Mouse (Mus musculus) embryonic facial prominence, embryonic 12.5 days (tissue): ENCODE results near the gene Ttl. TPM values are rescaled to one million over a fixed set of nuclear protein-coding genes. Genes with fewer than 3 reads are reported as not detected.

Experiments used
- ATAC-seq: fragments of 200-750 bp; cut with Nextera tagmentation; 2 replicates; pipeline ENCODE4 v1.8.0; 2017; ENCODE audit not compliant: insufficient number of reproducible peaks, insufficient read depth, low FRiP score, low TSS enrichment
- H3K27ac ChIP-seq: fragments of 300-500 bp; sonication (generic); 2 replicates; pipeline ENCODE4 v1.5.1; 2016; ENCODE audit warnings: mild to moderate bottlenecking
- H3K27me3 ChIP-seq: fragments of 300-500 bp; sonication (generic); 2 replicates; pipeline ENCODE4 v1.6.1; 2016; ENCODE audit warnings: mild to moderate bottlenecking, moderate library complexity
- H3K36me3 ChIP-seq: fragments of 300-500 bp; sonication (generic); 2 replicates; pipeline ENCODE4 v1.6.1; 2016; ENCODE audit warnings: mild to moderate bottlenecking
- H3K4me1 ChIP-seq: fragments of 300-500 bp; sonication (generic); 2 replicates; pipeline ENCODE4 v1.6.1; 2016
- H3K4me2 ChIP-seq: fragments of 300-500 bp; sonication (generic); replicated peaks from 2 replicates; pipeline ENCODE4 v1.6.1; 2016; ENCODE audit warnings: mild to moderate bottlenecking, moderate library complexity
- H3K4me3 ChIP-seq: fragments of 300-500 bp; sonication (generic); 2 replicates; pipeline ENCODE4 v1.5.1; 2016; ENCODE audit warnings: mild to moderate bottlenecking
- H3K9ac ChIP-seq: fragments of 300-500 bp; sonication (generic); 2 replicates; pipeline ENCODE4 v1.6.1; 2016; ENCODE audit warnings: mild to moderate bottlenecking, moderate library complexity
- H3K9me3 ChIP-seq: fragments of 300-500 bp; sonication (generic); 2 replicates; pipeline ENCODE4 v1.6.1; 2016; ENCODE audit warnings: mild to moderate bottlenecking, moderate library complexity
- WGBS: fragments of 180-500 bp; shearing (Covaris S2); methylation state at CpG from one replicate; pipeline ENCODE4 v1.1.7; 2016; 5-methylcytosine and 5-hydroxymethylcytosine counted together
- polyA plus RNA-seq: library from polyadenylated mRNA; unstranded; fragments of >200 nt; fragmentation: Nextera tagmentation; extraction: Ambion mirVana; gene quantifications from 2 replicates; pipeline ENCODE4 v1.2.1, GENCODE M21; 2016

Ttl gene
- polyA plus RNA-seq, 1 experiment from 2014 or later: 20.9 TPM

DNA sequence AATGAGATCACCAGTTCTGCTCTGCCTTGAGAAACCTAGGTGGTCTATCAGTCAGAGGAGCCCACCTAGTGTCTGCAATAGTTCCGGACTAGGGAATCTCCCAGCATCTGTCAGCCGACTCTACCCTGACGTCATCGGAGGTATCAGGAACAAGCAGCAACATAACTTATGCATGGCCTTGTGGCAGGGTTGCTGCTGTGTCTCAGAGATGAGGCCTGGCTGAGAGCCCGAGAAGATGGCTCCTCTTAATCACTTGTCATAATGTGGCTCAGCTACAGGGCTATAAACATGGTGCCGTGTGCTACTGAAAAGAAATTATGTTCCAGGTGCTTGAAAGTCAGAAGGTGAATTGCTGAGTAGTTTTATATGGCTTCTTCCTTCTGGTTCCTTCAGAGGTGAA lies 10.0 kb upstream of the Ttl start:
- Histone ChIP-seq H3K9ac (no peak overlapping the region), H3K4me1 (no peaks in the 10 kb centered on the region), H3K36me3 (no peaks in the 10 kb centered on the region), H3K4me3 (no peak overlapping the region), H3K9me3 (peaks cover 7% of the 10 kb centered on the region; the same call in 1 of the 2 replicates), H3K4me2 (no peak overlapping the region), H3K27ac (no peak overlapping the region), H3K27me3 (no peaks in the 10 kb centered on the region)
- 92% methylated on average over 6 of the region's 6 CpGs for WGBS
- ATAC-seq: no peak

DNA sequence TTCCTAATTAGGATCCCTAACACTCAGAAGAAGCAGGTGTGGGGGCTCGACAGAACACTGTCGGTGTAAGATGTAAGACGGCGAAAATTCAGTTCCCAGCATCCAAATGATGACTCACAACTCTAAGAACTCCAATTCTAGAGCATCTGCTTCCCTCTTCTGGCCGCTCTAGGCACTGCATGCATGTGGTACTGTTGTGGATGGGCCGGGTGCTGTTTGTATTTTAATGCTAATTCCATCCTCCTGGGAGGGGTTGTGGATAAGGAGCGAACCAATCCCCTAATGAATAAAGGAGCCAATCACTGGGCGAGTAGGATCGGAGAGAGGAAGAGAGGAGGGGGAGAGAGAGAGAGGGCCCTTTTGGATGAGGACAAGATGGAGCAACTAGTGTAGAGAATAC lies 9.1 kb upstream of the Ttl start:
- ATAC-seq: no peak
- Histone ChIP-seq H3K36me3 (no peaks in the 10 kb centered on the region), H3K9me3 (peaks cover 7% of the 10 kb centered on the region; the same call in 1 of the 2 replicates), H3K27me3 (no peaks in the 10 kb centered on the region), H3K27ac (no peak overlapping the region), H3K4me3 (no peak overlapping the region), H3K9ac (no peak overlapping the region), H3K4me1 (no peaks in the 10 kb centered on the region), H3K4me2 (no peak overlapping the region)
- WGBS: 45% methylated on average over 9 of the region's 9 CpGs

DNA sequence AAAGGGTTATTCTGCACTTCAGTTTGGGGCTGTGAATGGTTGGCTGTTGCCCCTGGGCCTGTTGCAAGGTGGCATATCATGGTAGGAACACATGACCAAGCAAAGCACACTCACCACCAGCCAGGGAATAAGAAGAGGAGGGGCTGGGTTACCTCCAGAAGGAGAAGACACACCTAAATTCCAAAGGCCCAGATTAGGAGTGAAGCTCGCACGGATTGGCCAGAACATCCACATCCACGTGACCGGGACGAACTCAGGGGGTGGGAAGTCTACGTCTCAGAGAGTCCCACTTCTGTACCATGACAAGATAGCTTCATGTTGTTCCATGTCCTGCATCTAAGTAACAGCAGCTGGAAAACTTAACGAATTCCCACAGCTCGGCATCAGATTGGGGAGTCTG lies 8.5 kb upstream of the Ttl start:
- H3K9ac ChIP-seq: no peak overlapping the region
- H3K4me1 ChIP-seq: no peaks in the 10 kb centered on the region
- H3K9me3 ChIP-seq: peaks cover 7% of the 10 kb centered on the region; the same call in 1 of the 2 replicates
- 93% methylated on average over 8 of the region's 8 CpGs for WGBS
- H3K27ac ChIP-seq: no peak overlapping the region
- no peak overlapping the region for H3K4me2 ChIP-seq
- no peak for ATAC-seq
- H3K27me3 ChIP-seq: no peaks in the 10 kb centered on the region
- no peaks in the 10 kb centered on the region for H3K36me3 ChIP-seq
- H3K4me3 ChIP-seq: no peak overlapping the region

DNA sequence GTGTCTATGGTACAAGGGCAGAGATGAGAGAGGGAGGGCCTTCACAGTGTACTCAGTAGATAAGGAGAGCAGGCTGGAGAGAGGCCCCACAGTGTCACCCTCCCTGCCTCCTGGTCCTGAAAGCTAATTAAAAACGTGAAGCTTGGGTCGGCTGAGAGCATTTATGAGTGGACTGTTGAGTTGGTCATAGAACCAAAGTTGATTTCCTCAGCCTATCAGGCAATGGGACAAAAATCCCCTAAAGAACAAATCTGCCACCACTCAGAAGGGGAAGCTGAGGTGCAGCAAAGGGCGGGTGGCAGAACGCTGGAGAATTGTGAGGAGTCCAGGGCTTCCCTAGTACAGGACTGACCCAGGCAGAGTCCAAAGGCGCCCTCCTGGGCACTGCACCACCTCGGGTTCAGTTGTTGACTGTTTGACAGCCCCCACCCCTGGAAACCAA lies 7.8 kb upstream of the Ttl start:
- Histone ChIP-seq H3K4me1 (no peaks in the 10 kb centered on the region), H3K9ac (no peak overlapping the region), H3K9me3 (peaks cover 7% of the 10 kb centered on the region; the same call in 1 of the 2 replicates), H3K27me3 (no peaks in the 10 kb centered on the region), H3K4me2 (no peak overlapping the region), H3K36me3 (no peaks in the 10 kb centered on the region), H3K4me3 (no peak overlapping the region), H3K27ac (no peak overlapping the region)
- WGBS: 85% methylated on average over 6 of the region's 6 CpGs
- ATAC-seq: no peak

DNA sequence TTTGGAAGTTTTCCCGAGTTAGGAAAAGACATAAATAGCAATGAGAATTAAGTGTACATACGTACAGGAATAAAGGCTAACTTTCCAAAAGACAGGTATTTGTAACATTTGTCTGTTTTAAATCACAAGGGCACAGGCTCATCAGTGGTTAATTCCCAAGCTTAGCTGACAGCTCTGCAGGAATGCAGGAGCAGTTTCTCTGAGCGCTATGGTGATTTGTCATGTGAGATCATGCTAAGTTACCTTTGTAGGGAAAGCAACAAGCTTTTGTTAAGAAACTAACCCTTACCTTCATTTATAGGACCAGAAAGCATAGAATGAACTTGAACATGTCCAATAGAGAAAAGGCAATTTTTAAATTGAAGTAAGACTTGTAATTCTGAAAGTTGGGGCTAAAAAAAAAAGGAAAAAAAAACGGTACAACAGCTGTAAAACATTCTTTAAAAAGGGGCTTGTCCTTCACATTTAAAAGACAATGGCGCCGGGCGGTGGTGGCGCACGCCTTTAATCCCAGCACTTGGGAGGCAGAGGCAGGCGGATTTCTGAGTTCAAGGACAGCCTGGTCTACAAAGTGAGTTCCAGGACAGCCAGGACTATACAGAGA lies 4.2 kb upstream of the Ttl start:
- no peaks in the 10 kb centered on the region for H3K36me3 ChIP-seq
- H3K27ac ChIP-seq: no peak overlapping the region
- ATAC-seq: no peak
- peaks cover 2% of the 10 kb centered on the region; the same call in 1 of the 2 replicates for H3K9me3 ChIP-seq
- 76% methylated on average over 10 of the region's 10 CpGs for WGBS
- peaks cover under 1% of the 10 kb centered on the region; the same call in 1 of the 2 replicates for H3K4me1 ChIP-seq
- H3K9ac ChIP-seq: no peak overlapping the region
- H3K27me3 ChIP-seq: no peaks in the 10 kb centered on the region
- H3K4me3 ChIP-seq: no peak overlapping the region
- no peak overlapping the region for H3K4me2 ChIP-seq

DNA sequence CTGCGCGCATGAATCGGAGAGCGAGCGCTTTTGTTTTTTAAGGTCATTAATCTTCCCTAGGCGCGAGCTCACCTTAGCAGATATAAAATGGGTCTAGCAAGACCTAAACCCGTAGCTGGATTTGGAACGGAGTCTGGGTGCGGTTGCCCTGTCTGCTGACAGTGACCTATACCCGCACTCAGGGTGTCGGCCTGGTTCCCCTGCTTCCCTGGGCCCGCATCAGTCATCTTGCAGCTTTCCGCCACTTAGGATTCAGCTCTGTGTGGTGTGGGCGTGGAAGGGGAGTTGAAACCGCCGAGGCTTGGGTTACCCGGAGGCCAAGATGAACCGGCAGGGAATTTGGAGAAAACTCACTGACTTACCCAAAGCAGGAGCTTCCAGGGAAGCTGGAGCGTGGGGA lies 584 bp downstream of the Ttl start:
- Histone ChIP-seq H3K27ac (peak overlapping the region; percentile 77), H3K27me3 (no peaks in the 10 kb centered on the region), H3K9me3 (no peaks in the 10 kb centered on the region), H3K4me1 (peaks cover 12% of the 10 kb centered on the region), H3K4me2 (peak overlapping the region; percentile 62), H3K9ac (peak overlapping the region; percentile 73), H3K4me3 (peak overlapping the region; percentile 82), H3K36me3 (0 out of 2 replicates have a peak, but pooled peaks cover 3% of the 10 kb centered on the region)
- peak; percentile 61 for ATAC-seq
- under 1% methylated on average over 20 of the region's 20 CpGs for WGBS

DNA sequence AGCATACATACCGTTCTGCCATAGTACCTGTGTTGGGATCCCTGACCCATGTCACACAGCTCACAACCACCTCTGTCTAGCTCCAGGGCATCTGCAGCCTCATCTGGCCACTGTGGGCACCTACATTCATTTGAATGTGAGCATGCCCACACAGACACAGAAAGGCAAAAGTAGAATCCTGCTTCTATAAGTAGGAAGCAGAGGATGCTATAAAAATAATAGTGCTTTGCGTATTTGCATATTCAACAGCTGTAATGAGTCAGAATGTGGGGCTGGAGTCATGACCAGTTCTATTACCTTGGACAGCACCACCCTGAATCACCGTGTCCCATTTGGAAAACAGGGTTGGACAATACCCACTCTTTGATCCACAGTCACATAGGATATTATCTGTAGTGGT lies 4.6 kb downstream of the Ttl start:
- no peak for ATAC-seq
- Histone ChIP-seq H3K27ac (no peak overlapping the region), H3K9ac (no peak overlapping the region), H3K36me3 (0 out of 2 replicates have a peak, but pooled peaks cover 3% of the 10 kb centered on the region), H3K9me3 (no peaks in the 10 kb centered on the region), H3K4me1 (peaks cover 12% of the 10 kb centered on the region), H3K27me3 (no peaks in the 10 kb centered on the region), H3K4me2 (no peak overlapping the region), H3K4me3 (no peak overlapping the region)
- WGBS: 87% methylated on average over 3 of the region's 3 CpGs

DNA sequence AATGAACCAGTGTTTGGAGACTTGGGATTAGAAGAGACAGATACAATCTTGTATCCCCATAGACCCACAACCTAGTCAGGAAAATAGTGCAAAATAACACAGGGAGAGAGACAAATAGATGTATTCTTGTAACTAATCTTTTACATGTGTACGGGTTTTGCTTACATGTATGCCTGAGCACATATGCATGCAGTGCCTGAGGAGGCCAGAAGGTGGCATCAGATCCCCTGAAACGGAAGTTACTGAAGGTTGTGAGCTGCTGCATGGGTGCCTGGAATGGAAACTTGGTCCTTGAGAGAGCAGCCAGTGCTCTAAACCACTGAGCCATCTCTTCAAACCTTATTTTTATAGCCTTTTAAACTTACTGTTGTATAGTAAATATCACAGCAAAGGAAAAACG lies 12.6 kb downstream of the Ttl start:
- Histone ChIP-seq H3K9ac (no peak overlapping the region), H3K4me1 (no peaks in the 10 kb centered on the region), H3K9me3 (no peaks in the 10 kb centered on the region), H3K27me3 (no peaks in the 10 kb centered on the region), H3K4me3 (no peak overlapping the region), H3K36me3 (peaks cover 55% of the 10 kb centered on the region; the same call in 1 of the 2 replicates), H3K4me2 (no peak overlapping the region), H3K27ac (no peak overlapping the region)
- WGBS: 81% methylated on average over 3 of the region's 3 CpGs
- no peak for ATAC-seq

DNA sequence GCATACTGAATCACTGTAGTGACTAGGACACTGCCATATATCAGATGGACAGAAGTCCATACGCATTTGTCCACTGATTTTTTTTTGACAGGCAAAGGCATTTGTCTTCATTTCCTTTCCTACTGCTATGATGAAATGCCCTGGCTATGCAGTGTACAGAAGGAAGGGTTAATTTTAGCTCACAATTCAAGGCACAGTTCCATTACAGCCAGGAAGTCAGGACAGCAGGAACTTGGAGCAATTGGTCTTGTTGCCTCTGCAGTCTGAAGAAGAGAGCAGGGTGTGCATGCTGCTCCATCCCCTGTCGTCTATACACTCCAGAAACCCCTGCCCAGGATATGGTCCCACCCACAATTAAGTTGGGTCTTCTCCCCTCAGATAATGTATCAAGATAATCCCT lies 13.5 kb downstream of the Ttl start:
- Histone ChIP-seq H3K36me3 (peaks cover 56% of the 10 kb centered on the region; the same call in 1 of the 2 replicates), H3K27me3 (no peaks in the 10 kb centered on the region), H3K9ac (no peak overlapping the region), H3K27ac (no peak overlapping the region), H3K4me1 (no peaks in the 10 kb centered on the region), H3K4me3 (no peak overlapping the region), H3K4me2 (no peak overlapping the region), H3K9me3 (no peaks in the 10 kb centered on the region)
- ATAC-seq: no peak
- WGBS: 84% methylated on average over 2 of the region's 2 CpGs

DNA sequence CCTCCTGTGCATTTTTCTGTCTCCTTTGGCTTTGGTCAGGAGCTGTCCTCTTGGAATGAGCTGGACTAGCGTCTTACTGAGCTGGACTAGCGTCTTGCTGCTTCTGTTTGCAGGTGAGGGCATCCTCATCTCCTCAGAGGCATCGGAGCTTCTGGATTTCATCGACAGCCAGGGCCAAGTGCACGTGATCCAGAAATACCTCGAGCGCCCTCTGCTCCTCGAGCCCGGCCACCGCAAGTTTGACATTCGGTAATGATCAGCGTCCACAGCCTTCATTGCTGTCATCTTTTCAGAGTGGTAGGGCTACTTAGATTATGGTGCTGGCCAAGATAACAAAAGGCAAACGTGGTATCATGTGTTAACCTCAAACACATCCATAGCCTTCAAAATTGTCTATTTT lies 15.4 kb downstream of the Ttl start:
- ATAC-seq: no peak
- WGBS: 61% methylated on average over 13 of the region's 13 CpGs
- H3K27me3 ChIP-seq: no peaks in the 10 kb centered on the region
- no peaks in the 10 kb centered on the region for H3K4me1 ChIP-seq
- H3K36me3 ChIP-seq: peaks cover 65% of the 10 kb centered on the region
- no peak overlapping the region for H3K4me3 ChIP-seq
- no peak overlapping the region for H3K4me2 ChIP-seq
- no peaks in the 10 kb centered on the region for H3K9me3 ChIP-seq
- H3K9ac ChIP-seq: no peak overlapping the region
- no peak overlapping the region for H3K27ac ChIP-seq

DNA sequence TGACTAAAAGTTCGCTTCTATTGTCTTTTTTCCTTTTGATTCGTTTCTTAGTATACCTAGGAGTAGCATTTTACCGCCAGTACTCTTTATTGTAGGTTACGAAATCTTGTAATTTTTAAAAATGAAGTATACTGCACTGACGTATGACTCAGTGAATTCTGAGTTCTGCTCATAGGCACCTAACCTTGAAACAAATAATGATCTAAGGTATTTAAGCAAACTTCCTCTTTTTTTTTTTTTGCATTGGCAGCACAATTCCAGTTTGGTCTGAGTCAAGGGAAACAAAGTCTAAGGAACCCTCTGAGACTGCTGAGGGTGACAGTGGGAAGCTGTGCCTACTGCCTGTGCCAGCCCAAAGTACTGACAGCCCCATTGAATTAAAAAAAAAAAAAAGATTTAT lies 17.8 kb downstream of the Ttl start:
- H3K36me3 ChIP-seq: peaks cover 51% of the 10 kb centered on the region
- WGBS: 90% methylated on average over 5 of the region's 5 CpGs
- no peak overlapping the region for H3K9ac ChIP-seq
- no peak overlapping the region for H3K4me2 ChIP-seq
- H3K9me3 ChIP-seq: no peaks in the 10 kb centered on the region
- no peak for ATAC-seq
- H3K27me3 ChIP-seq: no peaks in the 10 kb centered on the region
- H3K4me3 ChIP-seq: no peak overlapping the region
- H3K27ac ChIP-seq: no peak overlapping the region
- H3K4me1 ChIP-seq: no peaks in the 10 kb centered on the region

DNA sequence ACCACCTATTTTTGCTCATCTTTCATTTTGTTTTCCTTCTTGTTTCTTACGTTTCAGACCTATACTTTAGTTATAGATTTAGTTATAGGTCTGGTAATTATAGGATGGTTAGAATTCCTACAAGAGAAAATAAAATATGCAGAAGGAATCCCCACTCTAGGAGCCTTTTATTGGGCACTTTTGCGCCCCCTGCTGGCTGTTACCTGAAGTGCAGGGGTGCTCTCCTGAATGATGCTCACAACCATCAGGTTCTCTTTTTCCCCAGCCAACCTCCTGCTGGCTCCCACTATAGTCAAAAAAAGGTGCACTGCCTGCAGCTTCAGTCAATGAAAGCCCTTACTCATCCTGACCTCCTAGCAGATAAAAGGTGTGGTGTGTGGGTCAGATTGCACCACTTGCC lies 19.2 kb downstream of the Ttl start:
- Histone ChIP-seq H3K4me2 (no peak overlapping the region), H3K36me3 (peaks cover 53% of the 10 kb centered on the region), H3K27me3 (no peaks in the 10 kb centered on the region), H3K9ac (no peak overlapping the region), H3K4me3 (no peak overlapping the region), H3K27ac (no peak overlapping the region), H3K9me3 (no peaks in the 10 kb centered on the region), H3K4me1 (no peaks in the 10 kb centered on the region)
- 50% methylated on average over 2 of the region's 2 CpGs for WGBS
- ATAC-seq: no peak
